Mouse (Mus musculus) intestine, embryonic 16.5 days (tissue): ENCODE measurements around the gene Gm26938. TPM values are rescaled to one million over a fixed set of nuclear protein-coding genes. Genes with fewer than 3 reads are reported as not detected.

ENCODE experiments used
- ATAC-seq: fragments of 200-750 bp; cut with Nextera tagmentation; 2 replicates; pipeline ENCODE4 v1.8.0; 2017; ENCODE audit warnings: moderate TSS enrichment, moderate library complexity
- H3K27ac ChIP-seq: fragments of 300-500 bp; sonication (generic); 2 replicates; pipeline ENCODE4 v1.5.1; 2014; ENCODE audit warnings: mild to moderate bottlenecking, low read length
- H3K27me3 ChIP-seq: fragments of 300-500 bp; sonication (generic); replicated peaks from 2 replicates; pipeline ENCODE4 v1.6.1; 2014; ENCODE audit warnings: low read length, control low read depth, mixed read lengths; ENCODE audit not compliant: control insufficient read depth, insufficient read depth
- H3K36me3 ChIP-seq: fragments of 300-500 bp; sonication (generic); 2 replicates; pipeline ENCODE4 v1.6.1; 2014; ENCODE audit warnings: low read length, control low read depth; ENCODE audit not compliant: control insufficient read depth, insufficient read depth
- H3K4me1 ChIP-seq: fragments of 300-500 bp; sonication (generic); 2 replicates; pipeline ENCODE4 v1.6.1; 2014; ENCODE audit warnings: low read length, control low read depth, mixed read lengths; ENCODE audit not compliant: control insufficient read depth, insufficient read depth
- H3K4me2 ChIP-seq: fragments of 300-500 bp; sonication (generic); 2 replicates; pipeline ENCODE4 v1.6.1; 2014; ENCODE audit warnings: low read depth, low read length, control low read depth
- H3K4me3 ChIP-seq: fragments of 300-500 bp; sonication (generic); 2 replicates; pipeline ENCODE4 v1.5.1; 2014; ENCODE audit warnings: mild to moderate bottlenecking, low read length
- H3K9ac ChIP-seq: fragments of 300-500 bp; sonication (generic); 2 replicates; pipeline ENCODE4 v1.6.1; 2014; ENCODE audit warnings: low read depth, low read length
- H3K9me3 ChIP-seq: fragments of 300-500 bp; sonication (generic); 2 replicates; pipeline ENCODE4 v1.6.1; 2016; ENCODE audit warnings: low read length, control low read depth; ENCODE audit not compliant: control insufficient read depth
- WGBS: fragments of 180-500 bp; shearing (Covaris S2); extraction: QIAGEN DNeasy Blood & Tissue Kit; methylation state at CpG from one replicate; pipeline ENCODE4 v1.1.7; 2014; 5-methylcytosine and 5-hydroxymethylcytosine counted together
- polyA plus RNA-seq: library from polyadenylated mRNA; unstranded; fragments of >200 nt; fragmentation: Nextera tagmentation; extraction: Ambion mirVana; gene quantifications from 2 replicates; pipeline ENCODE4 v1.2.1, GENCODE M21; 2015

Gm26938 gene
- not detected in 2 replicates for polyA plus RNA-seq

DNA sequence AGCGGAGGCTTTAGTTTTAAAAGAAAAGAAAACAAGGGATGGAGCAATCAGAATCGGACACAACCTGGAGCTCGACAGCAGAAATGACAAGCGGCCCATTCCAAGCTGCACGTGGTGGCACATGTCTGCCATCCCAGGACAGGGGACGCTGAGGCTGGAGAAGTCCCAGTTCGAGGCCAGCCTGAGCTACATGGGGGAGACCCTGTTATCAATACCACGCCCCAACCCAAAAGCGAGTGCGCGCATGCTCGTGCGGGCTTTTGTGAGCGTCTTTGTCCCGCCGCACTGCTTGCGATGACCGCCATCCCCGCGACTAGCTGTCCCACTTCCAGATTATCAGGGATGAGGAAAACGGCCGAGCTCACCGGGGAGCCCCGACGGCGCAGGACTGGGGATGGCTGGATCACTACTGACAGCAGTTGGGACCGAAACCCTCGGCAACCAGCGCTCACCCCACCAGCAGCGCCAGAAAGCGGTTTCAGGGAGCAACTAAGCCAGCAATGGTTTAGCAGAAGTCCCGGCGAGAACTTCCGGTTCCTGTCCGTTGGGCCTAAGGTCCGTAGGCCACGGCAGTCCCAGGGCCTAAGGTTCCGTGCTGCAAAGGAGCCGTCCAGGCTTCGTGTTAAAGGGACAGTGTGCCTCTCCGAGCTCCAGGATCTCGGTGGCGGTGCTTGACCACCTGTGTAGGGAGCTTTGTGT lies at the start of gene Gm26938, which contains the start of gene Psmg3:
Gm26938 (minus strand) TSS at position 51 of the 699 bp plus-strand sequence.
Psmg3 (minus strand) TSS at position 529 of the 699 bp plus-strand sequence.
- H3K27ac ChIP-seq, result peak within 1 kb of the TSS; percentile 72
- under 1% methylated on average over 43 of the region's 43 CpGs for WGBS
- no peaks in the 10 kb centered on the region for H3K27me3 ChIP-seq
- H3K36me3 ChIP-seq, result peaks cover 4% of the 10 kb centered on the region; the same call in 1 of the 2 replicates
- H3K4me1 ChIP-seq, result peaks cover 13% of the 10 kb centered on the region
- H3K9me3 ChIP-seq, result no peaks in the 10 kb centered on the region
- peak; percentile 39 for ATAC-seq
- peak within 1 kb of the TSS; percentile 84 for H3K9ac ChIP-seq
- H3K4me3 ChIP-seq, result peak within 1 kb of the TSS; percentile 83
- H3K4me2 ChIP-seq, result peak within 1 kb of the TSS; percentile 87

DNA sequence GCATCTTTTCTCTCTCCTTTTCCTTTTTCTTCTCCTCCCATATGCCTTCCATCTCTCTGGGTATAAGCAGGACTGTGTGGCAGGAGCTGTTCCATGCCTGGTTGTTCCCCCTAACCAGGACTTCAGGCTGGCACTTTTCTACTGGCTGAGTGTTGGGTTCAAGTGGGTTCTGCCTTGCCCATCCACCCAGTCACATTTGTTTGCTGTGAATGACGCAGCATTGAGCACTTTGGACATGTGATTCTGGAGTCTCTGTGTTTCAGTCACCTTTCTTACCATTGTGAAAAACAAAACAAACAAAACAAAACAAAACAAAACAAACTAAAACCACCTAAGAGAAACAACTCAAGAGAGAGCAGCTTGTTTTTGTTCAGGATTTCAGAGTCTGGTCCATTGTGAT lies 45.3 kb upstream of the Gm26938 start:
- Histone ChIP-seq H3K4me1 (no peaks in the 10 kb centered on the region), H3K36me3 (no peaks in the 10 kb centered on the region), H3K27me3 (no peaks in the 10 kb centered on the region), H3K9ac (no peak overlapping the region), H3K9me3 (no peaks in the 10 kb centered on the region), H3K4me3 (no peak overlapping the region), H3K27ac (no peak overlapping the region), H3K4me2 (no peak overlapping the region)
- no peak for ATAC-seq
- 88% methylated on average over 1 of the region's 1 CpGs for WGBS

DNA sequence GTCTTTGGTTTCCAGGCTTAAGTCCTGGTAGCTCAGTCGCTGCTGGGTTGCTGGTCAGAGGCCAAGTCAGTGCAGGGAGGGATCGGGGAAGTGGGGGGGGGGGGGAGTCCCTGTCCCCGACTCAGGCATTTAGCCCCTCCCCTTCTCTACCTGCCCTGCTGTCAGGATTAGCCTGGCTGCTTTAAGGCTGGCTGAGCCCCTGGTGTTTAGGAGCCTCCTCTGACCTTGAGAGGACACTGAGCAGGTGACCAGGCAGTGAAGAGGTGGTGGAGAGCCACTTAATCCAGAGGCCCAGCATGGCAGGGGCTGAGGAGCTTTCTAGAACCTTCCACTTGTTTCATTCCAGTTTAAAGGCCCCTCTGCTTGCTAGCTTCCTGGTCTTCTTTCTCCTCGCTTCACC lies 44.7 kb upstream of the Gm26938 start:
- H3K9me3 ChIP-seq, result no peaks in the 10 kb centered on the region
- H3K27me3 ChIP-seq, result no peaks in the 10 kb centered on the region
- H3K4me2 ChIP-seq, result no peak overlapping the region
- H3K4me3 ChIP-seq, result no peak overlapping the region
- no peak overlapping the region for H3K9ac ChIP-seq
- WGBS, result 19% methylated on average over 4 of the region's 4 CpGs
- H3K36me3 ChIP-seq, result no peaks in the 10 kb centered on the region
- ATAC-seq, result no peak
- no peaks in the 10 kb centered on the region for H3K4me1 ChIP-seq
- H3K27ac ChIP-seq, result no peak overlapping the region

DNA sequence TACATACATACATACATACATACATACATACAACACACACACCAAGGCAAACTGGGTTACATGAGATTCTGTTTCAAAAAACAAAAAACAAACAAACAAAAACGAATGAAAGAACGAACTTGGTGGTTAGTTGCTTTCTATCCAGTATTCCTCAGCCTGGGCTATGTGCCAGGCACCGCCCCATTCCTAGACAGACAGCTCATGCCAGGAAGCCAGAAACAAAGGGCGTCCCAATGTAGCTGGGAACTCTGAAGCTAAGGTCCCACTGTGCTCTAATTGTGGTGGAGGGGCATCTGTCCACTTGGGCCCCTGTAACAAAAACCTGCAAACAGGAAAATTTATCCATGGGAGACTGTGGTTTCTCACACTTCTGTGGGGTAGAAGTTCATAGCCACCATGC lies 36.6 kb upstream of the Gm26938 start:
- ATAC-seq, result no peak
- Histone ChIP-seq H3K4me2 (no peak overlapping the region), H3K9ac (no peak overlapping the region; the same call in 1 of the 2 replicates), H3K4me3 (no peak overlapping the region), H3K9me3 (no peaks in the 10 kb centered on the region), H3K4me1 (no peaks in the 10 kb centered on the region), H3K27ac (no peak overlapping the region), H3K27me3 (no peaks in the 10 kb centered on the region), H3K36me3 (no peaks in the 10 kb centered on the region)
- 47% methylated on average over 4 of the region's 4 CpGs for WGBS

DNA sequence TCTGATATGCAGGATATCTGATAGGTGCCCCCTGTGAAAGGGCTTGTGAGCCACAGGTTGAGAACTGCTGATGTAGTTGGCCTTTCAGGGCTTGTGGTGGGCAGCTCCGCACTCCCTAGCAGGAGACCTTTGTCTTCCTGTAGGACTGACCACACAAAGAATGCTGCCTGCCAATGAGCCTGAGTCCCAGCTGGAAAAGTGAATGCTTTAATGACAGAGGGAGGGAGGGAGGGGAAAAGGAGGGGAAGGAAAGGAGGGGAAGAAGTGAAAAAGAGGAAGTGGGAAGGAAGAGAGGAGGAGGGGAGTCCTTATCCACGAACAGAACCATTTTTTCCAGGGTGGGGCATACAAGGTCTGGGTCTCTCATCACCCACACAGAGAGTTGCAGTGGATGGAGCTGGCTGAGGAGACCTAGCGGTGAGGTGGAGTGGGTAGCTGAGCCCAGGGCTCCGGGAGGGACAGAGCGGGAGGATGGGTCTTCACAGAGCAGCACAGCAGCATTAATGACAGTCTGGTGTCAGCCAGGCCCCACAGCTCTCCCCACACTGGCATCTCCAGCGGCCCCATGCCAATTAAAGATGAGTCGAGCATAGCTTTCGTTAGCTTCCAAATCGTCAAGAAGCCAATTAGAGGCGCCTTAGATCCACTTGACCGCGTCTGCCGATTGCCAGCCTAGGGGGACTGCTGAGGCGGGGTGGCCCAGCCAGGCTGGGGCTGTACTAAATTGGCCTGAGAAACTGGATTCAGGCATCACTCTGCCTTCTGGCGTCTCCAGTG lies 34.3 kb upstream of the Gm26938 start:
- no peak for ATAC-seq
- 47% methylated on average over 15 of the region's 15 CpGs for WGBS
- Histone ChIP-seq H3K9ac (no peak overlapping the region), H3K4me1 (no peaks in the 10 kb centered on the region), H3K4me2 (no peak overlapping the region), H3K4me3 (no peak overlapping the region), H3K9me3 (no peaks in the 10 kb centered on the region), H3K27ac (no peak overlapping the region), H3K27me3 (no peaks in the 10 kb centered on the region), H3K36me3 (no peaks in the 10 kb centered on the region)

DNA sequence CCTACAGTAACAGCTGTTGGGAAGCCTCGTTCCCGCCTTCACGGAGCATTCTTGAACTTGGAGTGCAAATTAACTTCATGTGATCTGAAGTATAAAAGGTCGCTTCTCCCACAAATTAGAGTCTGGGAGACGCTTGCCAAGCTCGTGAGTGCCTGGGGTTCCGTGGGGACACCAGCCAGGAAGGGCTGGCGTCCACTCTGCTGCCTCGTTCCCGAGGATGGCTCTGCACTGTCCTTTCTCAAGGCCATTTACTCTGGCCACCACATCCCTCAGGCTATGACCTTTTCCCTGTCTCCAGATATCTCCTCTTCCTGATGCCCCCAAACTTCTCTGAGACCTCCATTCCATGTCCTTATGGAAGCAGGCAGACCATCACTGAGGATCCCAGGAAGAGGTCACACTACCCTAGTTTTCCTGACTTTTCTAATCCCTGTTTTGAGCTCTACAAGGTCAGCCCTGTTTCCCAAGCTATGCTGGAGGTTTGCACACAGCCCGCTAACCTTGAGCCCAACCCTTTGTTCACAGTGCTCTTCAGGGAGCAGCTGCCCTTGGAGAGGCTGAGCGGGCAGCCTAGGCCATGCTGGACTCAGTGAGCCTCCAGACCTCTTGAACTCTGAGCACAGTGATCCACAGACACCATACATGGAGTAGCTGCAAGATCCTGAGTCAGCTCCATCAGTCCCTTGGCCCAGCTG lies 23.6 kb upstream of the Gm26938 start:
- Histone ChIP-seq H3K4me2 (no peak overlapping the region), H3K4me3 (no peak overlapping the region), H3K9ac (no peak overlapping the region), H3K27me3 (no peaks in the 10 kb centered on the region), H3K27ac (no peak overlapping the region), H3K9me3 (no peaks in the 10 kb centered on the region), H3K36me3 (no peaks in the 10 kb centered on the region), H3K4me1 (no peaks in the 10 kb centered on the region)
- WGBS, result 76% methylated on average over 12 of the region's 12 CpGs
- no peak for ATAC-seq

DNA sequence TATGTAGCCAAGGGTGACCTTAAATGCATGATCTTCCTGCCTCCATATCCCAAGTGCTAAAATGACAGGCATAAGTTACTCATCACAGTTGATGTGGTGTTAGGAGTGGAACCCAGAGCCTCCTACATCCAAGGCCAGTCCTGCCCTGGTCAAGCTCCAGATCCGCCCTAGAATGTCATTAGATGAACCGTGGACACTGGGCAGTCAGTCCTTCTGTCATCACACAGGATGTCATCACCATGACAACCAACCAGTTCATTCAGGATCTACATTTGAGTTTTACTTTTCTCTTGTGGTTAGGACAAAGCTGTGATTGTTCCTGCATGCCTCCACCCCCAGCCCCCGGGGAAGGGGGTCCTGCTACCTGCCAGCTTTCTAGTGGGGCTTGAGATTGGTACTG lies 12.9 kb upstream of the Gm26938 start:
- H3K36me3 ChIP-seq, result no peaks in the 10 kb centered on the region
- WGBS, result 45% methylated on average over 3 of the region's 3 CpGs
- no peak overlapping the region for H3K4me2 ChIP-seq
- no peaks in the 10 kb centered on the region for H3K4me1 ChIP-seq
- H3K9me3 ChIP-seq, result no peaks in the 10 kb centered on the region
- H3K4me3 ChIP-seq, result no peak overlapping the region
- no peak for ATAC-seq
- 0 out of 2 replicates have a peak, but pooled peaks cover 2% of the 10 kb centered on the region for H3K27me3 ChIP-seq
- no peak overlapping the region for H3K9ac ChIP-seq
- no peak overlapping the region for H3K27ac ChIP-seq

DNA sequence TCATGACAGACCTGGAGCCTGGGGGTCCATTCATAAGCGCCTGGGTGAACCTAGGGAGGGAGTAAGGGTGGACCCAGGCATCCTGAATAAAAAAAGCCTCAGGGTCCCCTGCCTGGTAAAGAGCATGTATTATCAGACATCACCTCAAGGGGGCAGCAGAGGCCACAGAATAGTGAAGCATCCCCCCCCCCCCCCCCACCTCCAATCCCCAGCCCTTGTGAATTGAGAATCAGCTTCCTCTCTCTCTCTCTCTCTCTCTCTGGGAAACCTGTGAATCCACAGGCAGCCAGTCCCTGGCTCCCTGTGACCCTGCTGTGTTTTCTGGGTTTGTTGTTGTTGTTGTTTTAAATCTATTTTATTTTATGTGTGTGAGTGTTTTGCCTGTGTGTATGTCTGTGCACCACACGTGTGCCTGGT lies 12.3 kb upstream of the Gm26938 start:
- H3K27me3 ChIP-seq, result 0 out of 2 replicates have a peak, but pooled peaks cover 2% of the 10 kb centered on the region
- no peak overlapping the region for H3K27ac ChIP-seq
- H3K9me3 ChIP-seq, result no peaks in the 10 kb centered on the region
- H3K4me3 ChIP-seq, result no peak overlapping the region
- WGBS, result 22% methylated on average over 2 of the region's 2 CpGs
- no peaks in the 10 kb centered on the region for H3K4me1 ChIP-seq
- ATAC-seq, result 0 out of 2 replicates have a peak, but pooled peaks have one; percentile 21
- H3K4me2 ChIP-seq, result no peak overlapping the region
- no peaks in the 10 kb centered on the region for H3K36me3 ChIP-seq
- H3K9ac ChIP-seq, result no peak overlapping the region

DNA sequence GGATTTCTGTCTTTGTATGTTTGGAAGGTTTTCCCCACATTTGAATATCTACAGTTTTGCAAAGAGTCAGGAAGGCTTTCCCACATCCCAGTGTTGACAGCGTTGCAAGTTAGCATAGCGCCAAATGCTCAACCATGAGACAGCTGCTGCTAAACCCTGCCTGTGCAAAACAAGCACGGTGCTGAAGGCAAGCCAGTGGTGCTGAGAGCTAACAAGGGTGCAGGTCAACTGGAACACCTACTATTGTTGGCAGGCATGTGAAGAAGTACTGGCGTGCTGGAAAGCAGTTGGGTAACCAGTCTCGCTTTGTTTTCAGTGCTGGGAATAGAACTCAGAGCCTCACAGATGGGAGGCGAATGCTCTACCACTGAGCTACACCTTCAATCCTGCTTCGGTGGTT lies 9.5 kb upstream of the Gm26938 start:
- 87% methylated on average over 7 of the region's 7 CpGs for WGBS

More for the DNA sequence above, 9.5 kb upstream of the Gm26938 start:
- Histone ChIP-seq H3K4me2 (no peak overlapping the region), H3K4me3 (no peak overlapping the region), H3K27me3 (0 out of 2 replicates have a peak, but pooled peaks cover 2% of the 10 kb centered on the region), H3K9ac (no peak overlapping the region), H3K36me3 (no peaks in the 10 kb centered on the region), H3K9me3 (no peaks in the 10 kb centered on the region), H3K4me1 (no peaks in the 10 kb centered on the region), H3K27ac (no peak overlapping the region)
- no peak for ATAC-seq
